Mouse (Mus musculus): ENCODE results near the gene Rtn1. TPM values are rescaled to one million over a fixed set of nuclear protein-coding genes. Genes with fewer than 3 reads are reported as not detected.

Rtn1 gene
- polyA plus RNA-seq, 1 experiment, result 4.5 TPM

GRCm38 (mm10) chr12:72348508-72348907, 60.3 kb downstream of the Rtn1 start:
- 91% methylated on average over 8 of the region's 8 CpGs for WGBS
- no peak for DNase-seq (ENCODE audit: low read depth in 1 of 2, low spot score in 2 of 2)
- no peak overlapping the region for H3K27ac ChIP-seq (ENCODE audit: insufficient read depth, low read length)
- no peaks in the 10 kb centered on the region for H3K36me3 ChIP-seq (ENCODE audit: control insufficient read depth, insufficient read depth, low read length)
- no peaks in the 10 kb centered on the region for H3K4me1 ChIP-seq (ENCODE audit: control insufficient read depth, insufficient read depth, insufficient read length)
- no peak for TF ChIP-seq POLR2A (IDR thresholded peaks at IDR 0.05; ENCODE audit: low read depth, low read length)
- no peak for TF ChIP-seq CTCF (IDR thresholded peaks at IDR 0.05; ENCODE audit: extremely low read depth, insufficient read depth, insufficient read length, insufficient replicate concordance)
- H3K27me3 ChIP-seq (ENCODE audit: control insufficient read depth, insufficient read depth, low read length), result no peaks in the 10 kb centered on the region
- no peak overlapping the region for H3K4me3 ChIP-seq (ENCODE audit: extremely low read depth, insufficient read depth, insufficient read length)

- H3K27ac ChIP-seq (ENCODE audit: insufficient read depth, low read length), result no peak overlapping the region
- no peak overlapping the region for H3K4me3 ChIP-seq (ENCODE audit: extremely low read depth, insufficient read depth, insufficient read length)
- H3K36me3 ChIP-seq (ENCODE audit: control insufficient read depth, insufficient read depth, low read length), result no peaks in the 10 kb centered on the region
- DNase-seq (ENCODE audit: low read depth in 1 of 2, low spot score in 2 of 2), result no peak
- WGBS, result 93% methylated on average over 1 of the region's 1 CpGs
- no peaks in the 10 kb centered on the region for H3K4me1 ChIP-seq (ENCODE audit: control insufficient read depth, insufficient read depth, insufficient read length)
- TF ChIP-seq CTCF (IDR thresholded peaks at IDR 0.05; ENCODE audit: extremely low read depth, insufficient read depth, insufficient read length, insufficient replicate concordance) (no peak), POLR2A (IDR thresholded peaks at IDR 0.05; ENCODE audit: low read depth, low read length) (no peak)
- no peaks in the 10 kb centered on the region for H3K27me3 ChIP-seq (ENCODE audit: control insufficient read depth, insufficient read depth, low read length)
These were observed 61.7 kb downstream of the Rtn1 start for GRCm38 (mm10) chr12:72347184-72347583.

GRCm38 (mm10) chr12:72343639-72344038, 65.2 kb downstream of the Rtn1 start:
- H3K4me3 ChIP-seq (ENCODE audit: extremely low read depth, insufficient read depth, insufficient read length), result no peak overlapping the region
- H3K27ac ChIP-seq (ENCODE audit: insufficient read depth, low read length), result no peak overlapping the region
- H3K36me3 ChIP-seq (ENCODE audit: control insufficient read depth, insufficient read depth, low read length), result no peaks in the 10 kb centered on the region
- no peak for DNase-seq (ENCODE audit: low read depth in 1 of 2, low spot score in 2 of 2)
- TF ChIP-seq POLR2A (IDR thresholded peaks at IDR 0.05; ENCODE audit: low read depth, low read length) (no peak), CTCF (IDR thresholded peaks at IDR 0.05; ENCODE audit: extremely low read depth, insufficient read depth, insufficient read length, insufficient replicate concordance) (no peak)
- 85% methylated on average over 2 of the region's 2 CpGs for WGBS
- no peaks in the 10 kb centered on the region for H3K4me1 ChIP-seq (ENCODE audit: control insufficient read depth, insufficient read depth, insufficient read length)
- no peaks in the 10 kb centered on the region for H3K27me3 ChIP-seq (ENCODE audit: control insufficient read depth, insufficient read depth, low read length)

DNA sequence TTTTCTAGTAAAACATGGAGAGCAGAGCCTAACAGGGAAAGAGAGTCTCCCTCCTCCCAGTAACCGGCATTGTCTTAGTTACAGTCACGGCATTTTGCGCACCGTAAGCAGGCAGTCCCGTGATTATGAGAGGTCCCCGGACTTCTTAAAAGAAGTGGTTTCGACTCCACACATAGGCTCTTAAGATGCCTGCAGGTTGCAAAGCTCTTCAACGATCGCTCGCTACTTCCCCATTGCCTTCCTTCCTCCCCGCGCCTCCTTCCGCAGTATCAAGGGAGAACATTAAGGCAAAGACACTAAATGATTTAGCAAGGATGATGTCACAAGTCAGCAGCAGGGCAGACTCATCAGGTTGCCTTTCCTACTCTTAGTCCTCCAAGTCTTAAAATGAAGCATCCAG, 72.8 kb downstream of the Rtn1 start:
- WGBS, result 48% methylated on average over 13 of the region's 13 CpGs
- DNase-seq (ENCODE audit: low read depth in 1 of 2, low spot score in 2 of 2), result no peak
- no peak for TF ChIP-seq CTCF (IDR thresholded peaks at IDR 0.05; ENCODE audit: extremely low read depth, insufficient read depth, insufficient read length, insufficient replicate concordance)
- no peak for TF ChIP-seq POLR2A (IDR thresholded peaks at IDR 0.05; ENCODE audit: low read depth, low read length)
- no peaks in the 10 kb centered on the region for H3K36me3 ChIP-seq (ENCODE audit: control insufficient read depth, insufficient read depth, low read length)
- no peaks in the 10 kb centered on the region for H3K4me1 ChIP-seq (ENCODE audit: control insufficient read depth, insufficient read depth, insufficient read length)
- H3K27me3 ChIP-seq (ENCODE audit: control insufficient read depth, insufficient read depth, low read length), result no peaks in the 10 kb centered on the region
- H3K27ac ChIP-seq (ENCODE audit: insufficient read depth, low read length), result no peak overlapping the region
- H3K4me3 ChIP-seq (ENCODE audit: extremely low read depth, insufficient read depth, insufficient read length), result no peak overlapping the region

- no peaks in the 10 kb centered on the region for H3K36me3 ChIP-seq (ENCODE audit: control insufficient read depth, insufficient read depth, low read length)
- H3K27ac ChIP-seq (ENCODE audit: insufficient read depth, low read length), result no peak overlapping the region
- no peaks in the 10 kb centered on the region for H3K27me3 ChIP-seq (ENCODE audit: control insufficient read depth, insufficient read depth, low read length)
- no peak overlapping the region for H3K4me3 ChIP-seq (ENCODE audit: extremely low read depth, insufficient read depth, insufficient read length)
- no peaks in the 10 kb centered on the region for H3K4me1 ChIP-seq (ENCODE audit: control insufficient read depth, insufficient read depth, insufficient read length)
- TF ChIP-seq CTCF (IDR thresholded peaks at IDR 0.05; ENCODE audit: extremely low read depth, insufficient read depth, insufficient read length, insufficient replicate concordance) (no peak), POLR2A (IDR thresholded peaks at IDR 0.05; ENCODE audit: low read depth, low read length) (no peak)
- WGBS, result 63% methylated on average over 5 of the region's 5 CpGs
- DNase-seq (ENCODE audit: low read depth in 1 of 2, low spot score in 2 of 2), result no peak
These were observed 76.3 kb downstream of the Rtn1 start for GRCm38 (mm10) chr12:72332488-72333013.

DNA sequence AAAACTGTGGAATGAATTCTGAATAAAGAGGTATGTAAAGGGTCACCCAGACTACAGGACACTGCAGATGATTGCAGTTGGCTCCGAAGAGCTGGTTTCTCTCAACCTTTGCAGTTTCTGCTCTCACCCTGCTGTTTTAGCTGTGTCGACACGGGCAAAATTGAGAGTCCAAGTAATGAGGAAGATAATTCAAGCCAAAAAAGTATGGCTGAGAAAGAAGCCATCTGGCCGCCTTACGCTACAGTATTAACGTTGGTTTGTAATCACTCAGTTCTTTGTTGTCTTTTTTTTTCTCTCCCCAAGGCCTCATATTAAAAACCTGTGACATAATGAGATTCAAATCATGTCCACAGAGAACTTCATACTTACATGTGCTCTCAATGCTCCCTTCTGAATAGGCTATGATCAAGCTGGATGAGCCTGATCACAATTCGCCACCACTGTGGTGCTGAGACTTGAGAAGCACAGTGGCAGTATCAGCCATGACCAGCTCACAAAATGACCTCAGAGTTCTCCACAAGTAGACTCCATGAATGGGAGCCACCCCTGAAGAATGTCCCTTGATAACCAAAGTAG, 76.9 kb downstream of the Rtn1 start:
- Histone ChIP-seq H3K36me3 (ENCODE audit: control insufficient read depth, insufficient read depth, low read length) (no peaks in the 10 kb centered on the region), H3K4me1 (ENCODE audit: control insufficient read depth, insufficient read depth, insufficient read length) (no peaks in the 10 kb centered on the region), H3K4me3 (ENCODE audit: extremely low read depth, insufficient read depth, insufficient read length) (no peak overlapping the region), H3K27me3 (ENCODE audit: control insufficient read depth, insufficient read depth, low read length) (no peaks in the 10 kb centered on the region), H3K27ac (ENCODE audit: insufficient read depth, low read length) (no peak overlapping the region)
- no peak for DNase-seq (ENCODE audit: low read depth in 1 of 2, low spot score in 2 of 2)
- 90% methylated on average over 7 of the region's 7 CpGs for WGBS
- TF ChIP-seq CTCF (IDR thresholded peaks at IDR 0.05; ENCODE audit: extremely low read depth, insufficient read depth, insufficient read length, insufficient replicate concordance), result no peak
- TF ChIP-seq POLR2A (IDR thresholded peaks at IDR 0.05; ENCODE audit: low read depth, low read length), result no peak

DNA sequence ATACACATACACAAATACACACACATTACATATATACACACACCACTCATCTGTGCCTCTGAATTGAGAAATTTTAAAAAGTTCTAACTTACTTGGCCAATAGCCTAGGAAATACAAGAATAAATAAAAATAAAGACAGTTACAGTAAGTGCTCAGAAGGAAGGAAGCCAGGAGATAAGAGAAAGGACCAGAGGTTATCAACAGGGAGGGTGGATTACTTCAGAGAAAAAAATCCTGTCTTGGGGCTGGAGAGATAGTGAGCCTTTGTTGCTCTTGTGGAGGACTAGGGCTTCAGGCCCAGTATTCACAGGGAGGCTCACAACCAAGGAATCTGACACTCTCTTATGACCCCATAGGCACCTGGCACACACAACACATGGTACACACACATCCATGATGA, 82.8 kb downstream of the Rtn1 start:
- TF ChIP-seq POLR2A (IDR thresholded peaks at IDR 0.05; ENCODE audit: low read depth, low read length) (no peak), CTCF (IDR thresholded peaks at IDR 0.05; ENCODE audit: extremely low read depth, insufficient read depth, insufficient read length, insufficient replicate concordance) (no peak)
- Histone ChIP-seq H3K27ac (ENCODE audit: insufficient read depth, low read length) (no peak overlapping the region), H3K27me3 (ENCODE audit: control insufficient read depth, insufficient read depth, low read length) (no peaks in the 10 kb centered on the region), H3K4me3 (ENCODE audit: extremely low read depth, insufficient read depth, insufficient read length) (no peak overlapping the region), H3K36me3 (ENCODE audit: control insufficient read depth, insufficient read depth, low read length) (no peaks in the 10 kb centered on the region), H3K4me1 (ENCODE audit: control insufficient read depth, insufficient read depth, insufficient read length) (no peaks in the 10 kb centered on the region)
- DNase-seq (ENCODE audit: low read depth in 1 of 2, low spot score in 2 of 2), result no peak

Data from spleen, adult 2 months (tissue).